Mouse (Mus musculus): ENCODE results near the gene D630003M21Rik. TPM values are rescaled to one million over a fixed set of nuclear protein-coding genes. Genes with fewer than 3 reads are reported as not detected.

The D630003M21Rik gene
- polyA plus RNA-seq, 1 experiment from 2014 or later: 2.4 TPM

Small RNA genes lying within 50 kb of the gene (microRNA-seq; reads per million reads assigned to microRNA genes)
- not detected for gene Mir7685

Other genes with a start within 250 kb of the D630003M21Rik start
- gene Tti1, start 200.8 kb downstream of the D630003M21Rik start, polyA plus RNA-seq (2015; fragmentation: Nextera tagmentation; extraction: Ambion mirVana): 16.5 and 17.7 TPM in 2 replicates
- gene Rprd1b, start 200.7 kb downstream of the D630003M21Rik start, polyA plus RNA-seq (2015; fragmentation: Nextera tagmentation; extraction: Ambion mirVana): 31.9 and 32.3 TPM in 2 replicates
- 8.6 and 10.8 TPM in 2 replicates for gene Tgm2, start 82.8 kb downstream of the D630003M21Rik start, polyA plus RNA-seq (2015; fragmentation: Nextera tagmentation; extraction: Ambion mirVana)
- gene Bpi, start 28.9 kb upstream of the D630003M21Rik start, polyA plus RNA-seq (2015; fragmentation: Nextera tagmentation; extraction: Ambion mirVana): not detected in 2 replicates
- gene Lbp, start 77.3 kb upstream of the D630003M21Rik start, polyA plus RNA-seq (2015; fragmentation: Nextera tagmentation; extraction: Ambion mirVana): 5.4 and 6.8 TPM in 2 replicates
- 721 and 898 TPM in 2 replicates for gene Snhg11, start 146.4 kb upstream of the D630003M21Rik start, polyA plus RNA-seq (2015; fragmentation: Nextera tagmentation; extraction: Ambion mirVana)
- 25.1 and 26.3 TPM in 2 replicates for gene Ralgapb, start 180.6 kb upstream of the D630003M21Rik start, polyA plus RNA-seq (2015; fragmentation: Nextera tagmentation; extraction: Ambion mirVana)

Measured in hindbrain, embryonic 15.5 days (tissue).